Mouse (Mus musculus) embryonic facial prominence, embryonic 14.5 days (tissue): ENCODE data around the gene Xndc1. TPM values are rescaled to one million over a fixed set of nuclear protein-coding genes. Genes with fewer than 3 reads are reported as not detected.
"Not testable (repeated sequence)": the region's sequence is repeated elsewhere in the genome, so short reads cannot be mapped to it uniquely, and the experiment has no call there.

Source experiments
- ATAC-seq: fragments of 200-750 bp; cut with Nextera tagmentation; 2 replicates; pipeline ENCODE4 v1.8.0; 2017; ENCODE audit warnings: low read depth, moderate number of reproducible peaks, moderate TSS enrichment
- DNase-seq: peaks from one replicate; pipeline ENCODE4 v3.0.0-alpha.2; 2015; ENCODE audit warnings: low spot score
- H3K27ac ChIP-seq: fragments of 300-500 bp; sonication (generic); replicated peaks from 2 replicates; pipeline ENCODE4 v1.5.1; 2014; ENCODE audit warnings: low read depth, mild to moderate bottlenecking, low read length, moderate library complexity
- H3K27me3 ChIP-seq: fragments of 300-500 bp; sonication (generic); replicated peaks from 2 replicates; pipeline ENCODE4 v1.6.1; 2014; ENCODE audit warnings: low read length; ENCODE audit not compliant: control insufficient read depth, insufficient read depth
- H3K36me3 ChIP-seq: fragments of 300-500 bp; sonication (generic); 2 replicates; pipeline ENCODE4 v1.6.1; 2014; ENCODE audit warnings: low read length, mixed read lengths; ENCODE audit not compliant: control insufficient read depth, insufficient read depth
- H3K4me1 ChIP-seq: fragments of 300-500 bp; sonication (generic); 2 replicates; pipeline ENCODE4 v1.6.1; 2014; ENCODE audit warnings: antibody characterized with exemption, low read length; ENCODE audit not compliant: control insufficient read depth, insufficient read depth
- H3K4me2 ChIP-seq: fragments of 300-500 bp; sonication (generic); 2 replicates; pipeline ENCODE4 v1.6.1; 2014; ENCODE audit warnings: low read depth, mild to moderate bottlenecking, low read length, moderate library complexity, mixed read lengths
- H3K4me3 ChIP-seq: fragments of 300-500 bp; sonication (generic); 2 replicates; pipeline ENCODE4 v1.5.1; 2014; ENCODE audit warnings: low read depth, mild to moderate bottlenecking, low read length
- H3K9ac ChIP-seq: fragments of 300-500 bp; sonication (generic); 2 replicates; pipeline ENCODE4 v1.6.1; 2014; ENCODE audit warnings: low read depth, mild to moderate bottlenecking, low read length, moderate library complexity, mixed read lengths
- H3K9me3 ChIP-seq: fragments of 300-500 bp; sonication (generic); 2 replicates; pipeline ENCODE4 v1.6.1; 2016; ENCODE audit warnings: low read length; ENCODE audit not compliant: control insufficient read depth
- WGBS: fragments of 180-500 bp; shearing (Covaris S2); extraction: QIAGEN DNeasy Blood & Tissue Kit; methylation state at CpG from one replicate; pipeline ENCODE4 v1.1.7; 2014; 5-methylcytosine and 5-hydroxymethylcytosine counted together
- polyA plus RNA-seq: library from polyadenylated mRNA; unstranded; fragments of >200 nt; fragmentation: Nextera tagmentation; extraction: Ambion mirVana; gene quantifications from 2 replicates; pipeline ENCODE4 v1.2.1, GENCODE M21; 2014

The Xndc1 gene
- polyA plus RNA-seq, 1 experiment from 2014 or later: 14.5 TPM

DNA sequence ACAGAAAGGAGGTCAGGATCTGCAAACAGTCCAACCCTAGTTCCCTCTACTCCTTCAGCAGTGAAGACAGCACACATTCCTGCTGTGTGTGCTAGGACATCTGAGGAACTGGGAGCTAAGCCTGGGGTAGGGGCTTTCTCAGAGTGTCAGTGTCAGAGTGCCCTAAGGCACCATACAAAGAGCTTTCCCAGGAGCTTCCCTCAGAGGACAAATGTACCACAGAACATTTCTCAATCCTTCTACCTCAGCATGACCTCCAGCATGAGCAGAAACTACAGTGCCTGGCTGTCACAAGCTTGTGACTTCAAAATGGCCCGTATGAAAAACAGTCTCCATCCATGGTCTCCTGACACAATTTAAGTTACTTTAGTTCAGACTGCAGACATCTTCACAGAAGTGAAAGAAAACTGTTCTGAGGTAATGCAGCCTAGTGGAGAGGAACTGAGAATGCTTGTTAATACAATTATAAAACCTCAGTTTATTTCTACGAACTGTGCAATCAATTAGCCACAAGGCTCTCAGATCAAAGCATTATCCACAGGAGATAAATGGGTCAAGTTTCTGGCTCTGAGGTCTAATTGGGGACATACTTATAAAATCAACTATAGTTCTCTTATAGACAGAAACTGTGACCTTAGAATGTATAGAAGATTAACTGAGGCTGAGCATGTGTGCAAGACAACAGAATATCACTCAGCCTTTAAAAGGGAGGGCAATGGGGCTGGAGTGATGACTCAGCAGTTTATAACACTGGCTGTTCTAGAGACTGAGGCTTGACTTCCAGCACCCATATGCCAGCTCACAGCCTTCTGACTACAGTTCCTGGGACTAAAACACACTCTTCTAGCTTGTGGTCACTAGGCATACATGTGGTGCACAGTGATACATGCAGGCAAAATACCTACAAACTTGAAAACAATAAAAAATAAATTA, 39.9 kb upstream of the Xndc1 start:
- Histone ChIP-seq H3K9ac (no peak overlapping the region), H3K4me2 (no peak overlapping the region), H3K27ac (no peak overlapping the region), H3K9me3 (no peaks in the 10 kb centered on the region), H3K27me3 (no peaks in the 10 kb centered on the region), H3K4me1 (no peaks in the 10 kb centered on the region), H3K4me3 (no peak overlapping the region), H3K36me3 (peaks cover 74% of the 10 kb centered on the region)
- 78% methylated on average over 2 of the region's 2 CpGs for WGBS
- ATAC-seq (no peak), DNase-seq (no peak)

DNA sequence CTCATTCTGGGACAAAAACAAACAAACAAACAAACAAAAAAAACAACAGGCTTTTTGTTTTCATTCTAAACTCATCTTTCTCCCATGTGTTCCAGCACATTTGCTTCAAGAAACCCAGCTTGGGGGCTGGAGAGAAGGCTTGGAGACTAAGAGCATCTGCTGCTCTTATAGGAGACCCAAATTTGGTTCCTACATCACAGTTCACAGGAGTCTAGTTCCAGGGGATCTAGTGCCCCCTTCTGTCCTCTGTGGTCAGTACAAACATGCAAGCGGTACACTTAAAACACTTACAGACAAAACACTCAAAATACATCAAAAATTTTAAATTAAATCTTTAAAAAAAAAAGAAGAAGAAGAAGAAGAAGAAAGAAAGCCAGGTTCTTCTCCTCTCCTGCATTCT, 30.4 kb upstream of the Xndc1 start:
- DNase-seq (no peak), ATAC-seq (no peak)
- Histone ChIP-seq H3K27me3 (no peaks in the 10 kb centered on the region), H3K9ac (no peak overlapping the region), H3K4me2 (no peak overlapping the region), H3K36me3 (peaks cover 96% of the 10 kb centered on the region), H3K27ac (no peak overlapping the region), H3K4me3 (no peak overlapping the region), H3K4me1 (no peaks in the 10 kb centered on the region), H3K9me3 (no peaks in the 10 kb centered on the region)
- 93% methylated on average over 1 of the region's 1 CpGs for WGBS

DNA sequence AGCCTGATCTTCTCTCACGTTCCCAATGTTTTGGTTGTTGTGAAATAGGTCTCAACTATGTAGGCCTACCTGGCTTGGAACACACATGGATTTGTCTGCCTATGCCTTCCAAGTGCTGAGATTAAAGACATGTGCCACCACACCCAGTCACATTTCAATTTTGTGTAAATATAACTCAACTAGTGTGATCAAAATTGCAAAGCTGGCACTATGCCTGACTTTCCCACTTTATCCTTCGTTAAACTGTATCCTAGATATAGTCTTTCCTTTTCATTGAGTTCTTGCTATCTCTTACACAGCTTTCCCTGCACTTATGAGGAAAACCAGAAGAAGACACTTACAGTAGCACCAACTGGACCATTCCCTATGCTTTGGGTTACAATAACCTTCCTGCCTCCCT, 29.8 kb upstream of the Xndc1 start:
- H3K4me2 ChIP-seq: no peak overlapping the region
- H3K9ac ChIP-seq: no peak overlapping the region
- no peak overlapping the region for H3K27ac ChIP-seq
- no peak overlapping the region for H3K4me3 ChIP-seq
- no peak for DNase-seq
- no peaks in the 10 kb centered on the region for H3K4me1 ChIP-seq
- H3K9me3 ChIP-seq: no peaks in the 10 kb centered on the region
- 94% methylated on average over 2 of the region's 2 CpGs for WGBS
- H3K36me3 ChIP-seq: peaks cover 96% of the 10 kb centered on the region
- no peak for ATAC-seq
- H3K27me3 ChIP-seq: no peaks in the 10 kb centered on the region

DNA sequence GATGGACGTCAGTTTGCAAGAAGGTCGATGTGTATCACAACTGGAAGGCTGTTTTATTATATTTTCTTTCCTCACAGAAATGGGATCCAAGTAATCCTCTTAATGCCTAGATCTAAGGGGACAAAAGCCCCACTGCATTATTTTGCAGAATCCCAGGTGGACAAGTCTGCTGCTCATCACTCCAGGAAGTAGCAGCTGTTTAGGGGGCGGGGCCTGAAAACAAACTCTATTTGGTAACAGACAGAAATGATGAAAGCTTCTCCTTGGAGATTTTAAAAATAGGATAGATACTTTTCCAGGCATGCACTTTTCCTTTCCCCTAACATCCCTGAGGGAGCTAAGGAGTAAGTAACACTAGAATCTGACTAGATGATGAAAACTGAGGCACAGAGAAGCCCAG, 28.0 kb upstream of the Xndc1 start:
- H3K9me3 ChIP-seq: no peaks in the 10 kb centered on the region
- 93% methylated on average over 3 of the region's 3 CpGs for WGBS
- H3K27me3 ChIP-seq: no peaks in the 10 kb centered on the region
- no peaks in the 10 kb centered on the region for H3K4me1 ChIP-seq
- peaks cover 95% of the 10 kb centered on the region for H3K36me3 ChIP-seq
- H3K4me3 ChIP-seq: no peak overlapping the region
- no peak overlapping the region for H3K27ac ChIP-seq
- H3K9ac ChIP-seq: no peak overlapping the region
- DNase-seq (peak; percentile 29), ATAC-seq (no peak)
- no peak overlapping the region for H3K4me2 ChIP-seq

DNA sequence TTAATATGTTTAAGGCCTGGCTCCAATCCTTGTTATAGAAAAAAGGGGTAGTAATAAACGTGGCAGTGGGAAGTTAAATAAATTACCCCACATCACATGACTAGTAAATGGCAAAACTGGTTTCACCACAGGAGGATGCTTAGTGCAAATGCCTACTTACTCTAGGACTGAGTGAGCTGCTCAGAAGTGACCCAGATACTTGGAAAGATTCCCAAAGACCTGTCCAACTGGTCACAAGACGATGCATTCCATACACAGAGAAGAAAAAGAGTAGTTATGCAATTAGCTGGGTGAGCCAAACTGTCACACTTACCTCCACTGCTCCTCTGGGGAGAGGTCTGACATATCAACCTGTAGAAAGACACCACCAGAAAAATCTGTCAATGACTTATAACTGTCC, 23.0 kb upstream of the Xndc1 start:
- no peak overlapping the region for H3K4me2 ChIP-seq
- H3K27me3 ChIP-seq: no peaks in the 10 kb centered on the region
- 68% methylated on average over 2 of the region's 2 CpGs for WGBS
- DNase-seq (no peak), ATAC-seq (no peak)
- no peak overlapping the region for H3K27ac ChIP-seq
- H3K9ac ChIP-seq: no peak overlapping the region
- H3K4me1 ChIP-seq: no peaks in the 10 kb centered on the region
- H3K36me3 ChIP-seq: peaks cover 55% of the 10 kb centered on the region
- H3K4me3 ChIP-seq: no peak overlapping the region
- no peaks in the 10 kb centered on the region for H3K9me3 ChIP-seq

DNA sequence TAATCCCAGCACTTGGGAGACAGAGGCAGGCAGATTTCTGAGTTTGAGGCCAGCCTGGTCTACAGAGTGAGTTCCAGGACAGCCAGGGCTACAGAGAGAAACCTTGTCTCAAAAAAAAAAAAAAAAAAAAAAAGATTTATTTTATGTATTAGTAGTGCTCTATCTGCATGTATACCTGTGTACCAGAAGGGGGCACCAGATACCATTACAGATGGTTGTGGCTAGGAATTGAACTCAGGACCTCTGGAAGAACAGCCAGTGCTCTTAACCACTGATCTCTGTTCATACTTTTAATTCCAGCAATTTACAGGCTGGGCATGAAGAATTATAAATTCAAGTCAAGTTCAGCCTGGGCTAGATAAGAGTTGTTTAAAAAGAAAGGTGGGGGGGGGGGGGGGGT, 16.8 kb upstream of the Xndc1 start:
- not testable (repeated sequence) for ATAC-seq, H3K9ac ChIP-seq, H3K9me3 ChIP-seq, H3K27me3 ChIP-seq, H3K4me2 ChIP-seq, H3K4me1 ChIP-seq, H3K4me3 ChIP-seq, DNase-seq, H3K27ac ChIP-seq
- H3K36me3 ChIP-seq: peaks cover 22% of the 10 kb centered on the region

DNA sequence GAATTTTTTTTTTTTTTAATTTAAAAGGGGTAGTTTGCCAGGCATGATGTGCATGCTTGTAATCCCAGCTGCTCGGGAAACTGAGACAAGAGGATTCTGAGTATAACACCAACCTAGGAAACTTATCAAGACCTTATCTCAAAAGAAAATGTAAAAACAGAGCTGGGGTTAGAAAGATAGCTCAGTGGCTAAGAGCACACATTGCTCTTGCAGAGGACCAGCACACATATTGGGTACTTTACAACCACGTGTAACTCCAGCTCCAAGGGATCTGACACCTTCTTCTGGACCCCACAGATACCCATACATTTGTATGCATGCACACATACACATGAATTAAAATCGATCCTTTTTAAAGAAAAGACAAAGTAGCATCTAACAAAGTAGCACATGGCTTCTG, 4.0 kb upstream of the Xndc1 start:
- no peak overlapping the region for H3K4me2 ChIP-seq
- WGBS: 97% methylated on average over 3 of the region's 3 CpGs

DNA sequence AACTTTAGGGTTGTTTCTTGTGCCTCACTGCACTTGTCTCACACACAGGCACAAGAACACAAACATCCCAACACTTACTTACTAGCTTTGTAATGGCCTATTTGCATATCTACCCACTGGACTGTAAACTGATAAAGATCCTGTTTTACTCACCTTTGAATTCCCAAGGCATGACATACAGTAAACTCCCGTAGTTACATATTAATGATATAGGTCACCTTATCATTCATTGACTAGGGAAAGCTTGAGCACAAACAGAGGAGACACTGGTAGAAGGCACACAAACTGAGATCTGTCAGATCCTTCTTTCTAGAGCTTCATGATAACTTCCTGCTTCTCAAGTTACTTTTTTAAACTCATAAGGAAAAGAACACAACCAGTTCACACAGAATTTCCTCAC, 3.1 kb upstream of the Xndc1 start:
- no peaks in the 10 kb centered on the region for H3K9me3 ChIP-seq
- H3K27ac ChIP-seq: no peak overlapping the region
- 90% methylated on average over 1 of the region's 1 CpGs for WGBS
- ATAC-seq (no peak), DNase-seq (no peak)
- no peak overlapping the region for H3K9ac ChIP-seq
- peaks cover 15% of the 10 kb centered on the region for H3K4me1 ChIP-seq
- H3K4me3 ChIP-seq: no peak overlapping the region
- H3K27me3 ChIP-seq: no peaks in the 10 kb centered on the region
- no peak overlapping the region for H3K4me2 ChIP-seq
- H3K36me3 ChIP-seq: peaks cover 16% of the 10 kb centered on the region

More for the DNA sequence above, 4.0 kb upstream of the Xndc1 start:
- Histone ChIP-seq H3K27ac (no peak overlapping the region), H3K27me3 (no peaks in the 10 kb centered on the region), H3K9me3 (no peaks in the 10 kb centered on the region), H3K9ac (no peak overlapping the region), H3K36me3 (peaks cover 24% of the 10 kb centered on the region), H3K4me1 (peaks cover 11% of the 10 kb centered on the region), H3K4me3 (no peak overlapping the region)
- DNase-seq: no peak
- ATAC-seq: no peak

DNA sequence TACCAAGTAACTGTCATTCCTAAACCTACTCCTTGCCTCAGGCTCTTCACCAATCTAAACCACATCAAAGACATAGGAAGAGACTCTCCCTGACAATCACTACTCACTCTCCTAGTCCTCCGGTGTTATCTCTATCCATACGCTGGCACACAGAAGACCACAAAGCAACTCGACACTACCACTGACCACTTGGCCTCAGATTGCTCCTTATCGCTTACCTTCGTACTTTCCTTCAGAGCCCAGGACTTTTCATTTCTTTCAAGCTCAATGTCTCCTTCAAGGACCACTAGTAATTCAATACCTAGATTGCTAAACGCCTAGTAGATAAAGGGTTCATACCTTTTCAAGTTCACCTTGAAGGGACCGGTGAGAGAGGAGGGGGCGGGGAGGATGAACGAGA, 1.4 kb upstream of the Xndc1 start:
- ATAC-seq: no peak
- no peaks in the 10 kb centered on the region for H3K9me3 ChIP-seq
- H3K27ac ChIP-seq: no peak overlapping the region
- H3K4me1 ChIP-seq: peaks cover 15% of the 10 kb centered on the region
- H3K4me2 ChIP-seq: peak overlapping the region; percentile 75
- H3K4me3 ChIP-seq: peak overlapping the region; percentile 78
- H3K9ac ChIP-seq: peak overlapping the region; percentile 74
- peaks cover 15% of the 10 kb centered on the region for H3K36me3 ChIP-seq
- WGBS: 78% methylated on average over 9 of the region's 9 CpGs
- DNase-seq: no peak
- no peaks in the 10 kb centered on the region for H3K27me3 ChIP-seq
